Mouse (Mus musculus): Measurements from ENCODE around the gene Aprt.

DNA sequence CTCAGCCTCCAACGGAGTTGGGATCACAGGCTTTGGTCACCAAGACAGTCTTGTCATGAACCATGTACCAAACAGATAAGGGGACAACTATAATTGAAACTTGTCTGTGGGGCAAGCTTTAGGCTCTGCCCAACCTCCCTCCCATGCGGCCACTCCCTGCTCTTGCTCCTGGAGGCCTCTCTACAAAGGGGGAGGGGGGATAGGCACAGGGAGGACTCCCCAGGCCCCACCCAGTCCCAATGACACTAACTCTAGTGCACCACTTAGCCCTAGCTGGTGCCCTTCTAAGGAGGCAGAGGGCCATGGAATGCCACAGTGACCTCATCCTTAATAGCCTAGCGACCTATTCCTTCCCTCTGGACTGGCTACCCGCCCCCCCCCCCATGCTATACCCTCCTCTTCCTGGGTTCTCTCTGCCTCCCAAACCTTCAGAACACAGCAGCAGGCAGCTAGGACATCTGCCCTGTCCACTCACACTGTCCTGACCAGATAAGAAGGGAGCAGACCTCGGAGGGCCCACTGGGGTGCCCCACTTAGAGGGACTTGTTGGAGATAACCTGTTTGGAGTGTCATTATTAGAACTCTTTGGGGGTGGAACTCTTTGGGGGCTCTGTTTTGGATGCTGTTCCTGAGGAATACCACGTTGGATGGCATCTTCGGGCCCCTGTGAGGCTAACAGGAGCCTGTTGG, 30.5 kb downstream of the Aprt start:
- TF ChIP-seq EP300 (optimal IDR thresholded peaks at IDR 0.05) (no peak), CTCF (IDR thresholded peaks at IDR 0.05; ENCODE audit: low read depth) (no peak)

Data from stomach, postnatal 0 days (tissue).